Mouse (Mus musculus) left cerebral cortex, postnatal 4 days (tissue): ENCODE results near the gene Gnb2. TPM values are rescaled to one million over a fixed set of nuclear protein-coding genes. Genes with fewer than 3 reads are reported as not detected.

Experiments
- DNase-seq: peaks from one replicate; pipeline ENCODE4 v3.0.0-alpha.2; 2022
- intact Hi-C: fragments of 180-260 bp; cut with DNase I; formaldehyde crosslinking; loops from one replicate; pipeline ENCODE4 v1.15.1; 2025
- total RNA-seq, 2 experiments: library from RNA; stranded (reverse); gene quantifications; 2 replicates each; pipeline ENCODE4 v1.2.3; 2021

The Gnb2 gene
- total RNA-seq = 1,000 to 10,000 TPM; 1,140 to 1,206 TPM

DNA sequence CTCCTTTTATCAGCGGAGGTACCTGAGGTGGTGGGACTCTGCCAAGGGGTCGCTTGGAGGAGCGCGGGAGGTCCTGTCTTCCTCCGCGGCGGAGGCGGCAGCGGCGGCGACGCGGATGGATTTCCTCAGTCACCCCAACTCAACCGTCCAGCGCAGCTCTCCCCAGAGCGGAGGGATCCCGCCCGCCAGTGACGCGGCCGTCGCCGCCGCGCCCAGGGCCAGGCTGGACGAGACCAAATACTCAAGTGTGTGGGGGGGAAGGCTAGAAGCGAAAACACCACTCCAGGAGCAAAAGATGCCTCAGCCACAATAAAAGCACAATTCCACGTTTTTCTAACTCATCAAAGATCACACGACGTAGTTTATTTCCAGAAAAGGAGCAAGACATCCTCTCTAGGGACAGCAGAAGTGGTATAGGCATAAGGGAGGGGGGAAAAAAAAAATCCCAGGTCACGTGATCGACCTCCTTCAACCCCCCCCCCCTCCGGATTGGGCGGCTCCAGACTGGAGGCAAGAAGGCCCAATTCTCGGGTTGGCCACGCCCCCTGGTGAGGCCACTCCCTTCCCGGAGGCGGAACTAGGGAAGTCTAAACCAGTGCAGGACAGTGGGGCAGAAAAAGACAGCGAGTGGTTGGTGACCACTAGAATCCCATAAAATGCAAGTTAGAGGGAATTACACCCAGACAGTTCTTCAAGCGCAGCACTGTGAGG is at the start of gene Gnb2, which contains the start of gene Epo:
TSS of gene Gnb2 (minus strand) at position 394 of the 711 bp plus-strand sequence.
TSS of gene Epo (minus strand) at position 126 of the 711 bp plus-strand sequence.
- peak; percentile 100 for DNase-seq
- intact Hi-C loops = loop anchor here (5.0 kb wide), 1 partner anchor 44 kb away; no protein-coding TSS in a partner anchor

DNA sequence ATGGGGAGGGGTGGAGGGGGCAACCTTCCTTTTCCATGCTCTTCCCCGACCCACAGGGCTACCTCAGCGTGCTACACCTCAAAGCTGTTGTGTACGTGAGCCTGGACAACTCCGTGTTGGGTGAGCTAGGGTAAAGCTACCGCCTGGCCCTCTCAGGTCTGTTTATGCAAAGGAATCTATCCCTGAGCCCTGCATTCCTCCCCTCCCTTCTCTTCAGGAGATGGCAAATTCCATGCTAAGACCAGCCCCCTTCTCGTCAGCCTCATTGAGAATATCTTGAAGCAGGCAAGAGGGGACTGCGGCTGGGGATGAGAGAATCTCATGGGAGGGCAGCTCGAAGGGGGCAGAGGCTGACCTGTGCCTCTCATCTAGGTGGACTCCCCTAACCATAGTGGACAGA is 49.4 kb upstream of the Gnb2 start:
- DNase-seq = no peak
- intact Hi-C loops = no loop called here

DNA sequence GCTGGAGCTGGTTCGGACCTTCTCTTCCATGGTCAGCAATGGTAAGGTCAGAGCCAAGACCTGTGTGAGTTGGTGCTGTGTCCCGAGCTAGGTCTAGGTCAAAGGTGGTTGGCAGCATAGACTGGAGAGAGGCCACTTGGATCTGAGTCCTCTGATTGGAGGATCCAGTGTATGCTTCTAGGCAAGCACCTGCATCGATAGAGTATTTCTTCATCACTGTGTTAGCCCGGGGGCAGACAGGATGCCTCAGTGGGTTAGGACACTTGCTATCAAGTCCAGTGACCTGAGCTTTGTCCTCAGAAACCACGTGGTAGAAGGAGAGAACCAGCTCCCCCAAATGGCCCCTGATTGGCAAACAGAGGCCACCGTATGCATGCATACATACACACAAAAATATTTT is 46.9 kb upstream of the Gnb2 start:
- intact Hi-C loops = no loop called here
- no peak for DNase-seq

GRCm38 (mm10) chr5:137574470-137574901 is 41.2 kb upstream of the Gnb2 start:
- intact Hi-C loops = no loop called here

DNA sequence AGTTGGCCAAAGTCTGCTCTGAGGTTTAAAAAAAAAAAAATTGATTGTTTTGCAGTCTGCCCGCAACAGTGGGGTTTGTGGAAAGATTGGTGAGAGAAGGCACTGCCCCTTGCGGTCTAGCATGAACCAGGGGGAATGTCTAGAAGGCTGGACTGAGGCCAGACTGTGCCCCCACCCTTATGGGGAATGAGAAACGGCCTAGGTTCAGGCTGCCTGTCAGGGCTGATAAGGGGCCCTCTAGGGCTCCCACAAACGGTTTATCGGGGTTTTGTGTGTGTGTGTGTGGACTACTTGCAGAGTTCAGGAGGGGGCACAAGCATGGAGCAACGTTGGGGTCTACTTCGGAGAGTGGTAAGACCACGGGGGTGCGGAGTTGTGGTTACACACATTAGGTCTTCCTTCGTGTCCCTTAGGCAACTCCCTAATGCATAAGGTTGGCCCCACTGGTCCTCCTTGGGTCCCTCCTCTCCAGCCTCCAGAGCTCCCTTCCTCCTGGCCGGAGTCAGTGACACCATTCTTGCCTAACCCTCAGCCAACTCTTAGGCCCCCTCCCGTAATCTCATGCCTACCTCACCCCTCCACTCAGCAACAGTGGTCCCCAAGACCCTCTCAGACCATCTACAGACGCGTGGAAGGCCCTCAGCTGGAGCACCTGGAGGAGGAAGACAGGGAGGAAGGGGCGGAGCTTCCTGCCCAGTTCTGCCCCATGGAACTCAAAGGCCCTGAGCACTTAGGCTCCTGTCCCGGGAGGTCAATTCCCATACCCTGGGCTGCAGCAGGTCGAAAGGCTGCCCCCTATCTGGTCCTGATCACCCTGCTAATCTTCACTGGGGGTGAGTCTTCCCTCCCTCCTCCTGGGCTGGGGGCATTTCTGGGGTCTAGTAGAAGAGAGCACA is 37.6 kb upstream of the Gnb2 start:
- intact Hi-C loops = no loop called here
- no peak for DNase-seq

More at GRCm38 (mm10) chr5:137574470-137574901, 41.2 kb upstream of the Gnb2 start:
- peak; percentile 55 for DNase-seq

GRCm38 (mm10) chr5:137570181-137570580 is 36.9 kb upstream of the Gnb2 start:
- intact Hi-C loops = no loop called here
- DNase-seq = no peak

DNA sequence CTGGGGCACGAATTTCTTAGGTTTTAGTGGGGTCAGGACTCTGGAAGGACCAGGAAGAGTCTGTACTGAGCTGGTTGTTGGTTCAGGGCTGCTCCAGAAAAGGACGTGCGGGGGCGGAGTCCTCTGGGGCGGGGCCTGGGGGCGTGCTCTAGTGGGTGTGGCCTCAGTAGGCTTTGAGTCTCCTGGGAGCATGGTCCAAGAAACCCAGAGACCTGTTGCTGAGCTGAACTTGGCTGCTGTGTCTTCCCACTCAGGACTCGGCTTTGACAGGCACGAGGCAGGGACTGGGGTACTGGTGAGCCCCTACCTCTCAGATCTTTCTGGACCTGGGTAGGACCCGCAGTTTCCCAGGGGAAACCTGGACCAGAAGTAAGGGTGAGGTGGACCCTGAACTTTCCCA is 36.4 kb upstream of the Gnb2 start, which contains the start of gene Tfr2:
TSS of gene Tfr2 (plus strand) at position 176 of the 400 bp plus-strand sequence.
- intact Hi-C loops = no loop called here
- DNase-seq = no peak

GRCm38 (mm10) chr5:137569031-137569430 is 35.7 kb upstream of the Gnb2 start:
- no peak for DNase-seq
- intact Hi-C loops = no loop called here

DNA sequence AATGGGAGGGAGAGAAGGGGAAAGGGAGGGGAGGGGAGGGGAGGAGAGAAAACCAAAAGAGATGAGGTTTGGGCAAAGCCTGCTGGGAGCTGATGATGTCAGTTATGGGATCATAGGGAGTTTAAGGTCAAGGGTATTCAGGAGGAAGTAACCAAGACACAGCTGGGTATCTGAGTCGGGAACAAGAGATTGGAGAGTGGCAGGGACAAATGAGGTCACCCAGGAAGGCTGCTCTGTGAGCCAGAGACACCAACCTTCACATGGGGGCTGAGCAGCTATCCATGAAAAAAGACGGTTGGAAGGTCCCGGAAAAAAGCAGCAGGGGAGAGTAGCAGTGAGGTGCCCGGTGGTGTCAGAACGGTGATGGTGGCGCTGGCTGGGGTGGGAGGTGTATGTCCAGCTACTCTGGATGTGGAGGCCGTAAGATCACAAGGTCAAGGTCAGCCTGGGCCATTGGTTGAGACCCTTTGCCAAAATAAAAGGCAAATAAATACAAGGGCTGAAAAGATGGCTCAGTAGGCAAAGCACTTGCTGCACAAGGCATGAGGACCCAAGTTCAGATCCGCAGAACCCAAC is 35.0 kb upstream of the Gnb2 start:
- intact Hi-C loops = no loop called here
- no peak for DNase-seq

DNA sequence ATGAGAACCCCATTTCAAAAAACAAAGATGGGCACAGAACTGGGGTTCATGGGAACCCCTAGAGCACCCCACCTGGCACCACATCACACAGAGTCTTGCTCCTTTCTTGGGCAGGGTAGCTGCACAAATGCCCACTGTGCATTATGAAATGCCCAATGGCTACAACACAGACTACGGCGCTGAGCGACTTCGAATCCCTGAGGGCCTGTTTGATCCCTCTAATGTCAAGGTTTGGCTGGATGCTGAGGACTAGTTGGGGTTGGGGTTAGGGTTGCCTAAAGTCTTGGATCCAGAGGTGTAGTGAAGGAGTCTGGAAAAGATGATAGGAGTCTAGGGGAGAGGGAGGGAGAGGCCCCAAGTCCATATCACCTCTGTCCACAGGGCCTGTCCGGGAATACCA is 33.1 kb upstream of the Gnb2 start:
- DNase-seq = no peak
- intact Hi-C loops = no loop called here

GRCm38 (mm10) chr5:137565744-137566143 is 32.4 kb upstream of the Gnb2 start:
- no peak for DNase-seq
- intact Hi-C loops = no loop called here

- no peak for DNase-seq
- intact Hi-C loops = no loop called here
Measured at GRCm38 (mm10) chr5:137562965-137563364, 29.7 kb upstream of the Gnb2 start.

GRCm38 (mm10) chr5:137561556-137561955 is 28.2 kb upstream of the Gnb2 start:
- no peak for DNase-seq
- intact Hi-C loops = no loop called here

DNA sequence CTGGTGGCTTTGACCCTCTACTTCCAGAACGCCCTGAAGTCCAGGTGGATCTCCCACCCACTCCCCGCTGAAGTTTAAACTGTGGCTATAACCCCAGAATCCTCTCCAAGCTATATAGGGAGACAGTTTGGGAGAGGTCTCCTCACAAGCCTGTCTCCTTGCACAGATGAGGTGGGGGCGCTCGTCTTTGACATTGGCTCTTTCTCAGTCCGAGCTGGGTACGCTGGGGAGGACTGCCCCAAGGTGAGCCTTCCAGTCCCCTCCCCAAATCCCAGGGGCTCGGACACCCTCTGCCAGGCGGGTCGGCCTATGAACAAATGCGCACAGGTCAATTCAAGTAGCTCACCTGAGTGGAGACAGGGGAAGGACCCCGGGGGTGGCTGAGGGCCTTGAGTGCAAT is 20.6 kb upstream of the Gnb2 start:
- intact Hi-C loops = no loop called here
- no peak for DNase-seq

- intact Hi-C loops = no loop called here
Measured at GRCm38 (mm10) chr5:137553411-137553837, 20.1 kb upstream of the Gnb2 start, which contains the start of gene Actl6b. Gene Actl6b, plus strand, starts transcription at chr5:137553517.

GRCm38 (mm10) chr5:137553000-137553399 is 19.7 kb upstream of the Gnb2 start:
- intact Hi-C loops = no loop called here
- DNase-seq = no peak

More at GRCm38 (mm10) chr5:137553411-137553837, 20.1 kb upstream of the Gnb2 start, which contains the start of gene Actl6b:
- DNase-seq = peak; percentile 96

GRCm38 (mm10) chr5:137551119-137551518 is 17.8 kb upstream of the Gnb2 start:
- intact Hi-C loops = no loop called here
- no peak for DNase-seq

DNA sequence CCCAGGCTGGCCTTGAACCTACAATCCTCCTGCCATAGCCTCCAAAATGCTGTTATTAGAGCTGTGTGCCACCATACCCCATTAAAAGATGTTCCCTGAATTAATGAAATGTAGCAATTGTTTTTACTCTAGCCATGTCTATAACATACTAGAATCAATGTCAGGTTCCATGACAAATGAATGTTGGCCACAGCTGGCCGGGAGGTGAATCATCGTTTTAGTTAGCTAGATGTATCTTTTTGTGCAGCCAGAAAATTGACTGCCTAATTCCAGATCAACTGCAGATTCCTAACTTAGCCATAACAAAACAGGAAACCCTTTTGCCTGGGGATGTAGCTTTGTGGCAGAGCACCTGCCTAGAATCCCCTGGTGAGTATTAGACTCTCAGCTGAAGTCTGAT is 16.5 kb upstream of the Gnb2 start:
- no peak for DNase-seq
- intact Hi-C loops = no loop called here

DNA sequence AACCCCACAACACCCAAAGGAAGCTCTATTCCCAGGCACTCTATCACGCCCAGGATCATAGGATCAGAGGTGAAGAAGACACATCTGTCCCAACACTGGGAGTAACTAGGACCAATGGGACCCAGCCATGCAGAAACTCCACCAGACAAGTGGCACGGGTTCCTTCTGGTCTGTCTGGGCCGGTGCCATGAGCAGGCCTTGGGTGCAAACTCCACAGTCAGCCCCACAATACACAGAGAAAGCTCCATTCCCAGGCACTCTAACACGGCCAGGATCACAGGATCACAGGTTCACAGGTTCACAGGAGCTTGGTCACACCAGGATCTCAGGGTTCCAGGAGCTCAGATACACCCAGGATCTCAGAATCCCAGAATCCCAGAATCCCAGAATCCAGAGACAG is 12.3 kb upstream of the Gnb2 start:
- intact Hi-C loops = no loop called here
- DNase-seq = no peak

GRCm38 (mm10) chr5:137544926-137545325 is 11.6 kb upstream of the Gnb2 start:
- DNase-seq = no peak
- intact Hi-C loops = no loop called here
